Mouse (Mus musculus) regulatory T cell (primary cell): ENCODE results near the gene Dock8.

Source experiments
- in situ Hi-C: fragments of 300-600 bp; cut with MboI, MseI; formaldehyde crosslinking; loops from one replicate; pipeline ENCODE4 v1.15.1; 2025; ENCODE audit warnings: high pct_unique_total_duplicates

Dock8 gene

DNA sequence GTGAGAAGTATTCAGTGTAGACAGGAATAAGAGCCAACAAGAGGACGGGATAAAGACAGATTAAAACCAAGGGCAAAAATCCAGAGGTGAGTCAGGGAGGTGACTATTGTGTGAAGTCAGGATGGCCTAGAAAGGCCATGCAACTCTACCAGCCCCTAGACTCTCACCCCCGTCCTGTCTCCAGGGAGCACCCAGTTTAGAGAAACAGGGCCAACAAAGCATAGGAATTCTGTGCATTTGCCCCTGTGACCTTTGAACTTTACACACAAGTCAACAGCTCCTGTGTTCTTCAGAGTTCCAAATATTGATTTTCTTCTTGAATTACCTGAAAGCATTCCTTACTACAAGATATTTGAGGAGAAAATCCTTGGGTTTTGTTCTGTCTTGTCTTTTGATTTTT lies 117.6 kb downstream of the Dock8 start:
- in situ Hi-C loops = no loop called here

DNA sequence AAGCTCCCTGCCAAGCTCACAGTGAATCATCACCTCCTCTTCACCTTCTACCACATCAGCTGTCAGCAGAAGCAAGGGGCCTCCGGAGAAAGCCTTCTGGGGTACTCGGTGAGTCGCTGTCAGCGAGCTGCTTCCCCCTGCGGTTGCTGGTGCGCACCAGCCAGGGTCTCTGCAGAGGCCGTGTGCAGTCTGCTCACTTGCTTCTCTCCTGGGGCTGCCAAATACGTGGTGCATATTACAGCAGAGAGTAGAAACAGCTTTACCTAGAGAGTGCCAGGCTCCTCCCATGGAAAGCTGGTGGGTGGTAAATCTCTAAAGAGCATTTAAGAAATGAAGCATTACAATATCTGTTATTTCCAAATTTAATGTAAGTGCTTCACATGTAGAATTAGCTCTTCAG lies 123.1 kb downstream of the Dock8 start:
- in situ Hi-C loops = no loop called here

DNA sequence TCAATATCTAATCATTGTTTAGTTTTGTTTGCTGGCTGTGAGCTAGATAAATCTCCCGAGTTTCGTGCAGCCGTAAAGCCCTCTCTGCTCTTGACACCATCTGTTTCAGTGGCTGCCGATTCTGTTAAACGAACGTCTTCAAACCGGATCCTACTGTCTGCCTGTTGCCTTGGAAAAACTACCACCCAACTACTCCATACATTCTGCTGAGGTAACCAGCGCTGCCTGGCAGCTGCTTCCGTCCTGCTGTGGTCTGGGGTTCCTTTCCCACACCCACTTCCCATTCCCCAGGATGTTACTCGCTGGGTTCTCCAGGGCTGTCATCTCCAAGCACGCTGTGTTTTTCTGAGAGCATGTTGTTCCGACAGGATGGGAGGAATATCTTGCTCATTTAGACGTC lies 123.7 kb downstream of the Dock8 start:
- in situ Hi-C loops = no loop called here

DNA sequence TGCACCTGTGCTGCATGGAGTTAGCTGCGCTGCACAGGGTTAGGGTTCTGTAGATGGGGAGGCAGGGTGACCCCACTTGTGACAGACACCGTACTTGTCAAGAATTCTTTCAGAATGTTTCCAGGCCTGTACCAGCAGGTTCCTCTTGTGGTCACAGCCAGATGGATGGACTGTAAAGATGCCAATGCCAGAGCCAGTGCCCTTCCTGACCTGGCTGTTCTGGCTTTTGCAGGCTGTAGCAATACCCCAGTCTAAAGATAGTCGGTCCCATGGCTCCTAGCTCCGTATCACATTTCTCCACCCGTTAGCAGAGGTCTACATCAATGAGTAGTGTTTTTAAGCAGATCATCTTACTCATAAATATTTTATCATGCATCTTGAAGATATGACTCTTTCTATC lies 124.1 kb downstream of the Dock8 start:
- in situ Hi-C loops = no loop called here

DNA sequence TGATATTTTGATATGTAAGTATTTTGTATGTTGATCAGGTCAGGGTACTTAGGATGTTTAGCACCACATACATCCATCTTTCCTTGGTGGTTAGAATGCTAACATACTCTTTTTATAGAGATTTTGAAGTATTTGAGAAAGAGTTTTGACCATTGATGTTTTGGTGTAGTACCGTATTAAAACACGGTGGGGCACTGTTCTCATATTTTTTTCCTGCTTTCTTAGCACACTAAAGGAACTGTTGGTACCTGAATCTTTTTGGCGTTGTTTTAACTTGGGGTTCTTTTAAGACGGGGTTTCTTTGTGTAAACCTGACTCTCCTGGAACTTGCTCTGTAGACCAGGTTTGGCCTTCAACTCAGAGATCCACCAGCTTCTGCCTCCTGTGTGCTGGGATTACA lies 133.0 kb downstream of the Dock8 start:
- in situ Hi-C loops = no loop called here

DNA sequence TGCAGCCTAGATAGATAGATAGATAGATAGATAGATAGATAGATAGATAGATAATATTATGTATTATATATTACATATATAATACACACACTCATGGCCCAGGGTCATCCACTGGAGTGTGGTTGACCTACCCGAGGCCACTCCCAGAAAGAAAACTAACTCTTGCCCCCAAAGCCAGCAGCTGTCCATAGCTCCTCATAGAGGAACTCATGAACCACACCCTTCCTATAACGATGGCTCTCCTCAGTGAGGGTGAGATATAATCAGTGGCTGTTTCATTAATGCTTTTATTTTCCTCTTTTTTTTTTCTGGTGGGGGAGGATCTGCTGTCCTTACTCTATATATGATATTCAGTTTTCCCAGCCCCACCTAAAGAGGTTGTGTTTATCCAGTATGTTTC lies 134.6 kb downstream of the Dock8 start:
- in situ Hi-C loops = no loop called here

DNA sequence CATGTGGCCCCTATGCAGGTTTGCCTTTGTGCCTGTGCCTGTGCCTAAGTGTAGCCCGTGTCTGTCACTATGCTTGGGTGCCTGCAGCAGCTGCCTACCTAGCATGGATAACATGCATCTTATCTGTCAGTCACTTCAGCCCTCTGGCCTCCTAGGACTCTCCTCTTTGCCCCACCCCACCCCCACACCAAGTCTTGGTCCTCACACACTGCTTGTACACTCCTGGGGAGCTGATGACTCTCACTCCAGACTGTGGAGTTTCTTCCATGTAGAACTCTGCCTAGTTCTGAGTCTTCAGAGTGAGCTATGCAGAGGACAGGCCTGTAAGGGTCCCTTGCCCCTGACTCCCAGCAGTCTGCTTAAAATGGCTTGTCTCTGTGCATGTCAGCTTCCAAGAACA lies 136.8 kb downstream of the Dock8 start:
- in situ Hi-C loops = no loop called here

DNA sequence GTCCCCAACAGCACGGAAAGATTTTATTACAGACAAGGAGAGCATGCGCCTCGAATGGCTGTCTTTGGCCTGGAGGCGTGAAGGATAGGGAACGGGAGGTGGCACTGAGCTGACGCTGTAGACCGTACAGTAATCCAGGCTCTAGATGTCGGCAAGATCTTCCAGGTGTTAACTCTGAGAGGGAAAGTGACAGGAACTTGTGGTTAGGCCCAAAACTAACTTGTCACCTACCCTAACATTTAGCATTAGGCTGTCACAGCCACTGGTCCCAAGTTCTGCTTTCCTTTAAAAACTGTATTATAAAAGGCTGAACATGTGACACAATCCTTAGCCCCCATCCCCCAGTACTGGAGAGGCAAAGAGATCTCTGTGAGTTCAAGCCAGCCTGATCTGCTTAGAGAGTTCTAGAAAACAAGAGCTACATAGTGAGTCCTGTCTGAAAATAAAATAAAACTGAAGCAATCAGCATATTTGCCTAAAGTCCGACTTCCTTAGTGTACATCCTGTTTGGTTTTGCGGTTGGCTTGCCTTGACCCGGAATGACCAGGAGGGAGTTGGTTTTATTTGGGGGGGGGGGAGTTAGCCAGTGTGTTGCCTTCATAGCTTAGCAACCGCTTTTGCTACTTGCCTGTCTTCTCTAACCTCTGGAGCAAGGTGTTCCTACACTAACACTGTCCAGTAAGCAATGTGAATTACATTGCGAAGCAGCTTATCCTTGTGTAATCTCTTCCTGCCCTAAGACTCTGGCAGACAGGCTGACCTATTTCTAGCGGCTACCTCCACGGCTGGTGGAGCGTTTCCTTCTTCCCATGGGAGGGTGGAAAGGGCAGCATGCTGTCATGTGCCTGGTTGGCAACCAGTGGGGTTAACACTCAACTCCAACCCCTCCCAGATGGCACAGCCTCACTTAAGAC lies 138.8 kb downstream of the Dock8 start:
- in situ Hi-C loops = no loop called here

DNA sequence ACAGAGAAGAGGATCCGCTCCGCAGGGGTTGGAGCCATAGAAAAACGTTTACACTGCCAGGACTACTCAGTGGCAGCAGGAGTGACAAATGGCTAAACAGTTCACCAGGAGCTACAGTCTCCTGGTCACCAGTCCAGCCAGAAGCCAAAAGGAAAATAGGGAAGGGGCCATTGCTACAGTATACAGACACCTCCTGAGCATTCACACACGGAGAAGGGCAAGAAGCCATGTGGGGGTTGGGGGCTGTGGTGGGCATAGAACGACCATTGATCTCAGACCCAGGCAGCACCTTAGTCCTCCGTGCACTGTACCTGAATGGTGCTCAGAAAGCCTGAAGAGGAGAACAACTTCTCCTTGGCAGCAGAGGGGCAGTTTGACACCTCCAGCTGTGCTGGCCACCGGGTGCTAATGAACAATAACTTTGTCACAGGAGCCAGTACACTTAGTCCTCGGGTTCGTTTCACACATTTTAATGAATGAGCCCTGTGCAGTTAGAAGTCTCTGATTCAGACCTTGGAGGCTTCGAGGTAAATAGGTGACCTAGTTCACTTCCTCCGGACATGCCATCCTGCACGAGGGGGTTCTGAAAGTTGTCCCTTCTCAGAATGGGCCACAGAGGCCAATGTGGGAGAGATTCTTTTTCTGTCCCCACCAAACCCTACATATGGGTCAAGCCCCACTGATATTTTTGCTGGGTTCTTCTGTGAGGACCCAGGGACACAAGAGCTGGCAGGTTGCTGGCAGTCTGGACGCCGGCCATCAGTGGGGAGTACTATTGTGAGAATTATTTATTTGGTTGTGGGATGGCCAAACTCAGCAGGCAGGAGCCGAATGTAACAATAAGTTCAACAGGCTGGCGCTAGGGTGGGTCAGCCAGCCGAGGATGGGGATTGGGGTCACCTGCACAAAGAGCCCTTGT lies 145.0 kb downstream of the Dock8 start:
- in situ Hi-C loops = no loop called here

DNA sequence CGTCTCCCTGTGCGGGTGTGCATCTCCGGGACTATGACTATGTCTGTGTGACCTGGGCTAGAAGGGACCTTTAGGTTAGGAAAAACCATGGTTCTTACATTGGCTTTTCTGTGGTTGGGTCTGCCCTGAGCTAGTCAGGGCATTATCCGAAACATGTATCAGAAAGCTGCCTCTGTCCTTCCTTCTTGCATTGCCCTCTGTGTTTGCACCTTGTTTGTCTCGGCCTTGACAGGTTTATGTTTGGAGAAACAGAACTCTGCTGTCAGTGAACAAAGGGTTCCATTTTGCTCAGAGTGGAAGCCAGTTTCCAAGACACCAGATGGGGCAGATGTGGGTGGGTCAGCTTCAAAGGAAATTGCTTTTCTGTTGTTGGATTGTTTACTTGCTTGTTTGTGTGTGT lies 145.8 kb downstream of the Dock8 start:
- in situ Hi-C loops = no loop called here

DNA sequence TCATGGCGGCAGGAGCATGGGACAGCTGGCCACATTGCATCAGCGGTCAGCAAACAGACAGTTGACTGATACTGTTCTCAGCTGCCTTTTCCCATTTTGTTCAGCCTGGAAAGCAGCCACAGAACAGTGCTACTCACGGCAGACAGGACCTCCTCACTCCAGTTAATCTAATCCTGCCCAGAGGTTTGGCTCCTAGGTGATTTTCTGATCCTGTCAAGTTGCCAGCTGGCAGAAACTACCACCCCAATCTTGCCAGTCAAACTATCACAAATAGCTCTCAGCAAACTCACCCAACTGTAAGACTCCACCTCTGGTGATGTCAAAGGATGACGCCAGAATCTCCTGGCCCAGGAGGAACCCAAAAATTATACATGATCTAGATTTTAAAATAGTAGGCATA lies 146.8 kb downstream of the Dock8 start:
- in situ Hi-C loops = no loop called here

DNA sequence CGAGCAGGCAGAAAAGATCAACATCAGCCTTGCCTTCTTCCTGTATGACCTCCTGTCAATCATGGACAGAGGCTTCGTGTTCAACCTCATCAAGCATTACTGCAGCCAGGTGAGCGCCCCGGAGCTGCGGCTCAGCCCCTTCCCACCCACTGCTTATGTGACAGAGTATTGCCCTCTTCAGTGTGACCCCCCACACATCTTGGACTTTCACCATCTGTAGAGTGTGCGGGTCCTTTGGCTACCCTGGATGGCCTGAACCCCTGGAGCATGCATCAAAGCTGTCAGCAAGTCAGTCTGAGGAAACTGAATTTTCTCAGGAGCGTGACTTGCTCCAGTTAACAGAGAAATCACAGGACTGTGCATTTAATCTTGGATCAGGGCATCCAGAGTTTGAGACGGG lies 150.5 kb downstream of the Dock8 start:
- in situ Hi-C loops = no loop called here

DNA sequence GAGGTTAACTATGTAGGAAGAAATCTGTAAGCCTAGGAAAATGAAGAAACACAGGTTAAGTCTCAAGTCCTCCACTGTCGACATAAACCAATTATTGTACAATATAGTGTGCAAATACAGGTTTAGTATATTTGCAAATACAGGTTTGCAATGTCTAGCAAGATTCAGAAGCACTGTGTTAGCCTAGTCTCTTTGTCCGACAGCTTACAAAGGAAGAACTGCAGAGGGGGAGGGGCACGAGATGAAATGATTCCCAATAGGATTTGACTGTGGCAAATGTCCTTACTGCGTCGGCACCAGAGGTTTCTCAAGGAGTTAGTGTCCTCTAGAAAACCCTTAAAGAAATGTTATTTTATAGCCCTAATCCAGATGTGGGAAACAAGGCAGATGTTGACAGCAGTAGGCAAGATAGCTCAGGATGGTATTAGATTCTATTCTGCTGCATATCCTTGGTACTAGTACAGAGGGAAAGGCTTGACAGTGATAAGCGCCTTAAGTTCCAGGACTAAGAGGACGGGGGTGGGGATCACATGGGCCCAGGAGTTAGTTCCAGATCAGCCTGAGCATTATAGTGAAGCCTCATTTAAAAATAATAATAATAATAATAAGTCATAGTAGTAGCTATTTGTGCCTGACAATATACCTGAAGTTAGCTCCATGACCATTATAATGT lies 155.3 kb downstream of the Dock8 start:
- in situ Hi-C loops = no loop called here

DNA sequence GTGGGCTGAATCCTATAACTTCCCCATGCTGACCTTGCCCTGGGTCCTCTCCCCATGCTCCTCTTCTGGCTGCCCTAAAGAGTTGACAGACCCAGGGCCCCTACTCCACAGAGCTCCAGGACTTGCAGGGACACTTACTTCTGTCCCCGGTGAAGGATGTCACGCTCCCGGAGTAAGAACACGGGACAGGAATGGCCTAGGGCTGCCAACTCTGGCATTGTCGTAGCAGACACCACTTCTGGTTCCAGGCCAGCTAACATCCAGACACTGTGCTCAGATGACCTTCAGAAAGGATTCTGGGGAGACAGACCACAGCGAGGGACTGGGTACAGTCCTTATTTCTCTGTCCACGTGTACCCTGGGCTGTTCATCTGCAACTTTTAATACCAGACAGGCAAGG lies 155.9 kb downstream of the Dock8 start:
- in situ Hi-C loops = no loop called here

DNA sequence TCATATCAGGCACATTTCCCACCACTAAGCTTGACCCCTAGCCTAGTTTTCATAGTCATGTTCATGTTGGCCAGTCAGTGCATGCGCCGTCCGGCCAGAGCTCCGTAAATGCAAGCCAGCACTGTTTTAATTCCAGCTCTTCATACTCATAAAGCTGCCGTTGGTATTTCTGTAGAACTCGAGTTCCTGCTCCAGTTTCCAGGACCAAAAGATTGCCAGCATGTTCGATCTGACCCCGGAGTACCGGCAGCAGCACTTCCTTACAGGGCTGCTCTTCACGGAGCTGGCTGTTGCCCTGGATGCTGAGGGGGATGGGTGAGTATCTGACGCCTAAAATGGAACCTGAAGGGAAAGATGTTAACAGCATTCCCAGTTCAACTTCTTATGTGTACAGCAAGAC lies 156.4 kb downstream of the Dock8 start:
- in situ Hi-C loops = no loop called here

DNA sequence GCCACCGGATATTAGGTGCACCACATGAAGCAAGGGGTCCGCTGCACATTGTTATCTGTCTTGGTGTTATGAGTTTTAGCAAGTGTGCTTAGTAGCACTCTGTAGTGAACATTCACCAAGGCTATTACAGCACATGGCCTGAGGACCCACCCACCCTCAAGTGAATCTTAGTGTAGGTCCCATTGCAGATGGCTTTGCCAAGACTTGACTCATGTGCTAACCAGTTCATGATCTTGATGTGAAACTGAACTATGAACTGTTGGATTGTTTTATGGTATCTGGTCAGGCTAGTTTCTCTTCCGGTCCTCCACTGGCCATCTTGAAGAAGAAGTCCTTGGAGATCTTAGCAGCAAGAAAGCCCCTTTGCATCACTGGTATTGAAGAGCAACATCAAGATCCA lies 162.9 kb downstream of the Dock8 start:
- in situ Hi-C loops = no loop called here

DNA sequence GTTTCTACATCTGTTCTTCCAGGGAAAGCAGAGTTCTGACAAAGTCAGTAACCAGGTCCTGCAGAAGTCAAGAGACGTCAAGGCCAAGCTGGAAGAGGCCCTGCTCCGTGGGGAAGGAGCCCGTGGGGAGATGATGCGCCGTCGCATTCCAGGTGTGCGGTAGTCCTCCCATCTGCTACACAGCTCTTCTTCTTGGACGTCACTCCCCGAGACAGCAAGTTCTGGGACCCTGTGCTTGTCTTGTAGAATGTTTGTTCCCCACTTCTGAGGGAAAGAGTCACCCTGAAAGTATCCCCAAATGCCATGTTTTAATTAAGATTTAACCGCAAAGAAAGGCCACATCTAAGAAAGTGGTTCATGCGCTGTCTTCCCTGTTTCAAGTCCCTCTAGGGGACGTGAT lies 164.1 kb downstream of the Dock8 start:
- in situ Hi-C loops = no loop called here

DNA sequence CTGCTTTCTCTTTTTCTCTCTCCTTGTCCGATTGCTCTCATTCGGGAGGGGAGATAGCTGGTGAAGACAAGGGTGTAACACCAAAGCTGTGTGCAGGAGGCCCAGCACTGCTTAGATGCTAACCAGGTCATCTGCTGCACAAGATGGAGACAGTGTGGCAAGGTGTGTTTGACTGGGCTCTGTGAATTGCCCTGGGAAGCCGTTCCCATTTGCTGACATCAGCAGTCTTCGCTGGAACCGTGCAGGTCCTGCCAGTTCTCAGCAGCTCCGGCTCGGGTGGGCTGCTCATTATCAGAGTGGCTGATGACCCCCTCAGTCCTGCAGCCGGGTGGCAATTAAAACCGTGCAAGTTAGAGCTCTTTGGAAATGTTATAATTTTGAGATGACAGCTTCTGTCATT lies 167.1 kb downstream of the Dock8 start:
- in situ Hi-C loops = no loop called here

DNA sequence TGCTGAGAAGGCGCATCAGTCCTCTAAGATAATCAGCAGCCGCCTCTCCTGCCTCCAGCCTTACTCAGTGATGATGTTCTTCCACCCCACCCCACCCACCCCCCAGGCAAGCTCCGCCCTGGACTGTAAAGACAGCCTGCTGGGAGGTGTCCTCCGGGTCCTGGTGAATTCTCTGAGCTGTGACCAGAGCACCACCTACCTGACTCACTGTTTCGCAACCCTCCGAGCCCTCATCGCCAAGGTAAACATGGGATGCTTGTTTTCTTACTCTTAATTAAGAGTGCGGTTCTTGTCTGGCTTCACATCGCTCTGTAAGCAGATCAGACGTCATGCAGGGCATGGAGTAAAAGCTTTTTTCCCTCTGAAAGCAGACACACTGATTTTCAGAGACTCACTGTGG lies 172.1 kb downstream of the Dock8 start:
- in situ Hi-C loops = no loop called here

DNA sequence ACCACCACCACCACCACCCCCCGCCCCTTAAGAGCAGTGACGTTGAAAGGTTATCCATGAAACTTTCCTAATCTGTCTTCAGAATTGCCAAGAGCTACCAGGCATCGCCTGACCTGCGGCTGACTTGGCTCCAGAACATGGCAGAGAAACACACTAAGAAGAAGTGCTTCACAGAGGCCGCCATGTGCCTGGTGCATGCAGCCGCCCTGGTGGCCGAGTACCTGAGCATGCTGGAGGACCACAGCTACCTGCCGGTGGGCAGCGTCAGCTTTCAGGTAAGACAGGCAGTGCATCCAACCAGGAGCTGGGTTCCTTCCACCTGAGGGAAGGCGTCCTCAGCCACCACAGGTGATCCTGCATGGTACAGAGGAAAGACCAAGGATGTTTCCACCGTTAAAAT lies 177.4 kb downstream of the Dock8 start:
- in situ Hi-C loops = no loop called here

DNA sequence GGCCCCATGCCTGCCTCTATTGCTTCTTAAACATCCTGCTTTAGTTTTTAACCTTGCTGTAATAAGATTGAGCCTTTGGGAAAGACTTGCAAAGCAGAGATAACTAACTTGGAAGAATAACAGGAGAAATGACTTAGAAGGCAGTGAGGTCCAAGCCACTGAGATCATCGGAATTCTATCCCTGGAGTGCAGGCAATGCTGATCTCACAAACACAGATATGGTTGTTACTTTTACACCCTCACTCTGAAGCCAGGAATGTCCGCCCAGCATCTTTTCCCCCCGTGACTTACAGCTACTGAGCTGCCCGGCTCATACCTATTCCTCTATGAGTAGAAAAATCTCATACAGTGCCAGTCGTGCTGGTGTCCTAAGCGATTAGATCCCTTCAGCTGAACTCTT lies 180.7 kb downstream of the Dock8 start:
- in situ Hi-C loops = no loop called here

DNA sequence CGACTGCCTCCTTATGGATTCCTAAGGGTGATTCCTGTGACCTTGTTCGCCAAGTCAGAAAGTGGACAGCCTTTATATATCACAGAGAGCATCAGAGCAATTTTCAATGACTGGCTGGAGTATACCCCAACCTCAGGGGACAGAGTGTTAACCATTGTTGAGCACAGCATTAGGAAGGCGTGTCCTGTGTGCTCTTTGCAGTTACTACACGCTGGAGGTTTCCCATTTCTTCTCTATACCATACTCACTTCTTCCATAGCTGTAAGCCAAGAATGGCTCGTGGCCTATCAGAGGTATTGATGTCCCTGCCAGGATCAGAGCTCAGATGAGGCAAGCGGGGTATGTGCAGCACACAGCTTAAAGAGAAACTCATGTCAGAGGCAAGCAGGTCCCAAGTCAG lies 181.2 kb downstream of the Dock8 start:
- in situ Hi-C loops = no loop called here
